Mouse (Mus musculus) 3134 (cell line): ENCODE measurements around the gene Vps37b.
"Not testable (repeated sequence)": the region's sequence is repeated elsewhere in the genome, so short reads cannot be mapped to it uniquely, and the experiment has no call there.

Experiments
- DNase-seq: peaks from one replicate; pipeline ENCODE4 v3.0.0-alpha.2; 2011; ENCODE audit warnings: low spot score; ENCODE audit not compliant: insufficient read length; ENCODE audit errors: extremely low read depth

Vps37b gene

DNA sequence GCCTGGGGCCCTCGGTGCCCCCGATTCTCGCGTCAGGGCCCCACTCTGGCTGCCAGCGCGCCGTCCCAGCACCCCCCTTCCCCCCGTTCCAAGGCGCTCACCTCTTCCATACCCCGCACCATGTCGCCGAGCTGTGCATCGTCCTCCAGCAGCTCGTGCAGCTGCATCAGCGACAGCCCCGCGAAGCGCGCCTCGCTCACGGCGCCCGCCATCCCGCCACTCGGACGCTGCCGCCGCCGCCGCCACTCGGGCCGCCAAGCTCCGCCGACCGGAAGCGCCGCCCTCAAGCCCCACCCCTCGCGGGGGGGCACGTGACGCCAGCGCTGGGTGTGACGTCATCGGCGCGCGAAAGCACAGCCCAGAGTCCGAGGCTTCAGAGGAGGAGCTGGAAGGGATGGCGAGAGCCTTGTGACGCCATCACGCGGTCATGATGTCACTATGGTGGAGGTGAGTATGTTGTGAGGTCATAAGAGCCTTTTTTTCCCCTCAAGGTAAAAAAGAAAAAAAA, at the start of gene Vps37b:
Gene Vps37b, minus strand, starts transcription at position 270 of the 508 bp plus-strand sequence.
- DNase-seq = peak; percentile 95

DNA sequence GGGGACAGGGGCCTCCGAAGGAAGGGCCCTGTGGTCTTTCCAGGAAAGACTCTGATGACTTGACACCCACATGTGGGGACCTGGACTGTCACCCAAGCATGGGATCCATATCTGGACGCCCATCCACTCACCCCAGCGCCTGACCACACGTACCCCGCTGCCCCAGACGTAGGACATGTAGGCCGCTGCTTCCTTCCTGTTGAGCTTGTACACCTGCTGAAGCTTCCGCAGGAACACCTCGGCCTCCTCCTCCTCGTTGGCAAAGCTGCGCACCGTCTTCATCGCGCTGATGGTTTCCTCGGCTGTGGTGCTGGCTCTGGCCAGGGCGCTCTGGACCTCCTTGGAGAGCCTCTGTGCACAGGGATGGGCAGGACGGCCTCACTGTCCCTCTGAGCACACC, 47.8 kb upstream of the Vps37b start:
- DNase-seq = no peak

DNA sequence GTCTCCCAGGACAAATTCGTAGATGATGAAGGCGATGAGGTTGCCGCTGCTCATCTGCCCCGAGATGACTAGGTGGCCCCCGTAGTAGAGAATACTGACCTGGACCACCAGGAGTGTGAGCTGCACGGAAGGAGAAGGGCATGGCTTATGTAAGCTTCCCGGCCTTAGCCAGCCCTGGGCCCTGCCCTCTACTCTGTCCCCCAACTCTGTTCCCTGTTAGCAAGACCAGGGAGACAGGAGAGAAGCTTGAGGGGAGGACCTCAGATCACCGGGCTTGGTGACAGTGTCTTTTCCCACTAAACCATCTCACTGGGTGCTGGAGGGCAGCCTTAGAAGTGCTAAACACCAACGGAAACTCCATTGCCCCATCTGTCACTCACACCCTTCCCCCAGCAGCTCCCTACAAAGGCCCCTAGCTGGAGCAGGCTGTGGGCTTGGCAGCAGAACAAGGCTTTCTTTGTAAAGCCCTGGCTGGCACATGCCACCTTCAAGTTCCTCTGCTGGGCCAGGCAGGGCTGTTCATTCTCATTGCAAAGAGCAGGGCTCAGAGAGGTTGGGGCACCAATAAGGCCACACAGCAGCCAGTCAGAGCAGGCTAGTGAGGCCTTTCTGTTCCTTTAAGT, 46.8 kb upstream of the Vps37b start:
- peak; percentile 72 for DNase-seq

DNA sequence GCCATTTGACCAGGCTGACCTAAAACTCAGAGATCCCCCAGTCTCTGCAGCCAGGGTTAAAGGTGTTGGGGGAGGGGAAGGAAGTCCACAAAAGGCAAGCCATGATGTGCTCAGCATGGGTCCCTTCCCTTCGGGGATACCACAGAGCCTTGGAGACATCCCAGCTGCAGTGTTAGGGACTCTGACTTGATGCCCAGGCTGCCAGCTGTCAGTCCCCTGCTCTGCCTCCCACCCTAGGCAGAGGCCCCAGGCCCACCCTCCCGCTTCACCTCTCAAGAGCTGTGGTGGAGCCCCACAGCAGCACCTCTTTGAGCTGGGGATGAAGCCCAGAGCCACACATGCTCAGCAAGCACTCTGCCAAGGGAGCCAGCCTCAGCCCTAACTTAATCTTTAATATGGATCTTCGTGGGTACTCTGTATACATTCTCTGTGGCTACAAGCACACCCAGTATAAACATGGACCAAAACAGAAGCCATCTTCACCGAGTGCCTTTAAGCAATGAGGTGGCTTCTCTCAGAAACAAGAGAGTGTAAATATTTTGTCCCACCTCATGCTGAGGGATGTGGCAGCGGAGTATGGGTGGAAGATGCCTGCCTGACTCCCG, 45.9 kb upstream of the Vps37b start:
- no peak for DNase-seq

DNA sequence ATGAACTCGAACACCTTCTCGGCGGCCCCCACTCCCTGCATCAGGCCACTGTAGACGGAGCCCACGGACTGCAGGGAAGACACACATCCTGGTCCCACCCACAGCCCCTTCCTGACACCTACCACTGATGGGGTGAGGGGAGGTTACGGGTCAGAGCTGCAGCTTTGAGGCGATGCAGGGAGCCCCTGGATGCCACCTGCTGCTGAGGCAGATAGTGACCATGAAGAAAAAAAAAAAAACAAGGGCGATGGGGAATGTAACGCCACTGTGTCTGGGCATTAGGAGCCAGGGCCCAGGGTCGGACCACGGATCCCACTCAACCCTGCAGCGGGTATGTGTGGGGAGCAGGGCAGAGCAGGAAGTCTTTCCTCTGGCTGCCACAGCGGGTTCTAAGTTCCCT, 45.2 kb upstream of the Vps37b start:
- no peak for DNase-seq

DNA sequence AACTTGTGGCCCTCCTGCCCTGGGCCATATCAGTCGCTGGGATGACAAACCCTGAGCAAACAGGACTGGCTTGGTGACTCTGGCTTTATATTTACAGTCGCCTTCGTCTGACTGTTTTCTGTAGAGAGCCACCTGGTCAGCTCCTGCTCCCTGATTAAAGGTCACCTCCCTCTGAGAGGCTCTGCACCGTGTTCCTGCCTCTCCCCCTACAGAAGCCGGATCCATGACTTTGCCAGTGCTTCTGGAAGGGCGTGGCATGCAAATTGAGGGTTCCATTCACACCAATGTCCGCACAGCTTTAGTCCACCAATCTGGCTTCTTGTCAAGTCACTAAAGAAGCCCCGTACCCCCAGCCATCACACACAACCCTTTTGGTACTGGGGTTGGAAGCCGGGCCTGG, 44.5 kb upstream of the Vps37b start:
- DNase-seq = no peak

DNA sequence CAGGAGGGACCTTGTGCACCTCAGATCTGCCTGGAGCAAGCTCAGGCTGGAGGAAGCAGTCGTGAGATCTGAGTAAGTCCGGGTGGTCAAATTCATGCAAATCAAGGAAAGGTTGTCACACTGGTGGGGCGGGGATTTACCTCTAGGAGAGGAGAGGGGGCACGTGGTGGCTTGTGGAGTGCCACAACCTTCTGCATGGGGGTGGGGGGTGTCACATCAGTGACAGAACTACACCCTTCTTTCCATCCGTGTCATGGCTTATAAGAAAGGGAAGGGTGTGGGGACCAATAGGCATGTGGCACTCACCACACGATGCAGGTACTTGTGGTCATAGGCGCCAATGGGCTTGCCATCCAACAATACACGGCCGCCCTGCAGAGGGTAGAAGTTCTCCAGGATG, 43.6 kb upstream of the Vps37b start:
- DNase-seq = no peak

DNA sequence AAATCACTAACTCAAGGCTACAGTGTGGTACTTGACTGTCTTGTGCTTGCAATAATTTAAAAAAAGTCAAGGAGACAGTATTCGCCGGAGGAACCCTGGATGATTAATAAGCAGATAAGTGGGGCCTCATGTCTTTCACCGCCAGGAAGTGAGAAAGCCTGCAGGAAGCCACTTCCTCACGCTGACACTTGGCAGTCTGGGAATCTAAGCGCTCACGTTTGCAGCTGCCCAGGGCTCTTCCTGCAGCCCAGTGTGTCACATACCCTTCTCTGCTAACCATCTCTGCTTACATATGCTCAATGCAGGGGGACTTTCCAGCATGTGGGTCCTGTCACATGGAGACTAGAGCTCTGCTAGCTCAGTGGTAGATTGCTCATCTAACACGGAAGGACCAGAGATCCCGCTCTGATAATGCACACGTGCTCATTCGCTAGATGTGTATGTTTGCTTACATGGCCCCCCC, 42.8 kb upstream of the Vps37b start:
- peak; percentile 42 for DNase-seq

DNA sequence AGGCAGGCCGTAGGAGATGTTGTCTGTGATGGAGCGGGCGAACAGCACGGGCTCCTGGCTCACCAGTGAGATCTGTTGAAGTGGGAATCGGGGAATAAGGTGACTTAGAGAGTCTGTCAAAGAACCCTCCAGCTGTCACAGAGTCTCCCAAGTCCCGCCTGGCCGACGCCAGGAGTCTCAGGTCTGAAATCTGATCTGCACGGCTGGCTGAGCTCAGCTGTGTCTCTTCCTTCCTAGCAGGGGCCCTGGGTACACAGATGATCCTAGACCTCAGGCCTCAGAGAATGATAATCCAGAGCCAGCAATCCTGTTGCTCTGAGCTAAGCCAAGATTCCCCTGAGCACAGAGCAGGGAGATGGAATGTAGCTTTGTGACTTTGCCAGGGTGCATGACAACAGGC, 41.6 kb upstream of the Vps37b start:
- no peak for DNase-seq

DNA sequence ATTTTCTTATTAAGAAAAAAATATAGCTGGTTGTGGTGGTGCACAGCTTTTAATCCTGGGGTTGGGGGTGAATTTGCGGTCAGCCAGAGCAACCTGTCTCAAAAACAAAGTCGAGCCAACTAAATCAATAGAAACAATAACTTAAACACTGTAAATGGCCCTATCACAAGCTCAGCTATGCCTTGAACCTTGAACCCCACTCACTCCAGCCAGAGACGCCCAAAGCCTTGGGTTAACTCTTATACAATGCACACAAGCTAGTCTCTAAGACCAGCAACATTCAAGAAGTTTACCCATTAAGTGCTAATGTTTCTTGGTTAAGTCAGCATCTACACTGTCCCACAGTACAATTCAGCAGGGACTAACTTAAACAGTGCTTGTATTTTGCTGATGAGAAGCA, 37.6 kb upstream of the Vps37b start:
- no peak for DNase-seq

DNA sequence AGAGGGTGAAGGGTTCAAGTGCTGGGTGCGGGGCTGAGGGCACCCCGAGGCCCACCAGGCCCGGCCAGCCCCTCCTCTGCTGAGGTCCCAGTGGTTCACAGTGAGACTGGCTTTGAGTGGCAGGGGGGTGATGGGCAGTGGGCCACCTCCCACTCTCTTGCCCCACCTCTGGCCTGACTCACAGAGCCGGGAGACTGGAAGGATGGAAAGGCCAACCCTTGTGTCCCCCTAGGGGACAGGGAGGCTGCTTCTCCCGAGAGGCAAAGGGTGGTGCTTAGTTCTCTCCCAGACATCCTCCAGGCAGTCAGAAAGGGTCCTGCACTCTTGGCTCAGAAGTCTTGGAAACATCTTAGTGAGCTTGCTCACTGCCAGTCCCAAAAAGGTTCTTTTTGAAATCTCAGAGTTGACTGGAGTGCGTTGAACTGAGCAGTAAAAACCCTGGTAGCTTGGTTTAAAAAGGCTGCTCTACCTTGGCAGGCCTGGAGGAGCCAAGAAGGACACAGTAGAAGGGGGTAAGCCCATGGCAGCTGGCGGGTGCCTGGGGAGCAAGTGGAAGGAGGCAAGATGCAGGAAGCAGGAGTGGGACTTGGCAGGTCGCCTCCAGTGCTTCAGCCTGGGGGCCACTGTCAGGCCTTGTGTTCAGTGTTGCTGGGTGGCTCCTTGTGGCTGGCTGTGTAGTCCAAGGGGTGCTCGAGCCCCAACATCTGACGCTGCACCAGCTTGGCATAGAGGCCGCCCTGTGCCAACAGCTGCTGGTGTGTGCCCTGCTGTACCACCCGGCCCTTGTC, 30.2 kb upstream of the Vps37b start:
- no peak for DNase-seq

DNA sequence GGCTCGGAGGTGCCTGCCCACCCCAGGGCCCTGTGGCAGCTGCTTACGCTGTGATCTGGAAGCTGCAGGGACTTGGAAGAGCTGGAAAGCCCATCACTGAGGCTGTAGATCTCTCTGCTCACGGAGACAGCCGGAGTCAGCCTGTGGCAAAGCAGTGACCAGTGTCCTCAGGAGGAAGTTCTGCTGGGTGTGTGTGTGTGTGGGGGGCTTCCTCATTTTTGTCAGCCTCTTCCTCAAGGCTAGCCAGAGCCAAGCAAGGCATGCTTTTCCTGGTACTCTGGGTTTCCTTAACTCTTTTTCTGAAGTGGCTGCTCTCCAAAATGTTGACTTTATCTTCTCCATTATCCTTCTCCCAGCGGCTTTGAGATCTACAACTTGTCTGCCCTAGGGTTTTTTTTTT, 27.6 kb upstream of the Vps37b start:
- DNase-seq = no peak

DNA sequence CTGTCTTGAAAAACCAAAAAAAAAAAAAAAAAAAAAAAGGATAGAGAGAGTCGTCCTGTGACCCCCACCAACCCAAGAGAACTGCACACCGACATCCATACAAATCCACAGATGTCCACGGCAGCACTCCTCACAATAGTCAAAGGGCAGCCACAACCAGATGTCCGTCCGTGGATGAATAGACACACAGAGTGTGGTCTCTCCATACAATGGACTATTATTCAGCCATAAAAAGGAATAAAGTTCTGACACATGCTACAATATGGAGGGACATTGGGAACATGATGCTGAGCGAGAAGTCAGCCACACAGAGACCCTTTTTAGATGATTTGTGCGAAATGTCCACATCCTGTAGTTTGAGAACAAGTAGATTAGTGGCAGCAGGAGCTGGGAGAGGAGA, 26.7 kb upstream of the Vps37b start:
- no peak for DNase-seq

DNA sequence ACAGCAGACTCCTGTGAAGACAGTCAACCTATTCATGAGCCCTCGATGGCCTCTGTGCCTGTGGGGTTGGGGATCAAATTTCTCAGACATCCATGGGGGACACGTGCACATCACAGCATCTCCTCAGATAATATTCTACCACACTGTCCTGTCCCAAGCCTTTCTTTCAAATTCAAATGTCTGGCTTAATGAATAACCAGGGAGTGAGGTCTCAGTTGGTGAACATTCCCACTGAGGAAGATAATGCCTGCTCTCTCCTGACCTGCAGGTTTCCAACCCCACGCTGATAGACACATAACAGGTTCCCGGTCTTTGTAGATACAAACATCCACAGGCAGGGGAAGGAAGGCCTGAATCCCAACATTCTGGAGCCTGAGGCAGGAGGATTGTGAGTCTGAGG, 24.9 kb upstream of the Vps37b start:
- DNase-seq = no peak

DNA sequence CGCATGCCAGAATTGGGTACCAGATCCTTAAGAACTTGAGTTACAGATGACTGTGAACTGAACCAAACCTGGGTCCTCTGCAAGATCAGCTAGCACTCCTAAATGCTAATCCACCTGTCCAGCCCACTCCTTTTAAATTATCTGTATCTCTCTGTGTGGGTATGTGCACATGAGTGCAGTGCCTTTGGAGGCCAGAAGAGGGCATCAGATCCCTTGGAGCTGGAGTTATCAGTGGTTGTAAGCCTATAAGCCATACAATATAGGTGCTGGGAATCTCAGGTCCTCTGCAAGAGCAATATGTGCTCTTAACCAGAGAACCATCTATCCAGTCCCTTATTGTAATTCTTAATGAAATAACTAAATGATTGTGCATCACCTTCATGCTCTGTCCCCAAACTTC, 24.1 kb upstream of the Vps37b start:
- DNase-seq = no peak

DNA sequence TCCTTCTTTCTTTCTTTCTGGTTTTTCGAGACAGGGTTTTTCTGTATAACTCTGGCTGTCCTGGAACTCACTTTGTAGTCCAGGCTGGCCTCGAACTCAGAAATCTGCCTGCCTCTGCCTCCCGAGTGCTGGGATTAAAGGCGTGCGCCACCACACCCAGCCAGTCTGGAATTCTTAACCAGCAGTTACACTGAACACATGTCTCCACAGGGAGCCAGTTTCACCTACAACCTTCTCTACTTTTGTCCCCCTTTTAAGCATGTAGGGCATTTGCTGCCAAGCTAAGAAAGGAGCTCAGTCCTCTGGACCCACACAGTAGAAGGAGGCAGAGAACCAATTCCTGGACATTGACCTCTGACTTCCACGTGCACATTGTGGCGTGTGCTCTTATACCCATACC, 20.6 kb upstream of the Vps37b start:
- DNase-seq = not testable (repeated sequence)

DNA sequence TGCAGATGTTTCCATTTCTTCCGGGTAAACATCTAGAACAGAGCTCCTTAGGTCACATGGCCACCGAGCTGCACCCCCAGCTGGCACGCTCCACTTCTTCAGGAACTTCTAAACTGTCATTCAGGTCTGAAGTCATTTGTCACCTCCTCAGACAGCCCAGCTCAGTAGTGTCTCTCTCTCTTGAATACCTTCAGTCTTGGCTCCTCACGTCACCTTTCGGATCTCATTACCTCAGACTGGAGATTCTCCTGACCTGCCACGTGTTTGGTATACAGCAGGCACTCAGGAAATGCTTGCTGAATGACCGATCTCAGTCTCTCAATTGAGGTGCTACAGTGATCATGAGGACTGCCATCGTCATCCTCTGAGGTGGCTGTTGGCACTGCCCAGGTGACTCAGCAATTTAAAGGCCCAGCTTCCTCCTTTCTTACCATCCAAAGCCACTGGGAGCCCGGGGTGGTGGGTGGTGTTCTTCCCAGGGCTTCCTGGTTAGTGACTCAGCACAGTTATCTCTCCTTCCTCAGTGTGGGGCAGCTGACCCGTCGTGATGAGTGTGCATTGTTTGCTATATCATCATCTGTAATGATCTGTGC, 19.9 kb upstream of the Vps37b start:
- peak; percentile 76 for DNase-seq

DNA sequence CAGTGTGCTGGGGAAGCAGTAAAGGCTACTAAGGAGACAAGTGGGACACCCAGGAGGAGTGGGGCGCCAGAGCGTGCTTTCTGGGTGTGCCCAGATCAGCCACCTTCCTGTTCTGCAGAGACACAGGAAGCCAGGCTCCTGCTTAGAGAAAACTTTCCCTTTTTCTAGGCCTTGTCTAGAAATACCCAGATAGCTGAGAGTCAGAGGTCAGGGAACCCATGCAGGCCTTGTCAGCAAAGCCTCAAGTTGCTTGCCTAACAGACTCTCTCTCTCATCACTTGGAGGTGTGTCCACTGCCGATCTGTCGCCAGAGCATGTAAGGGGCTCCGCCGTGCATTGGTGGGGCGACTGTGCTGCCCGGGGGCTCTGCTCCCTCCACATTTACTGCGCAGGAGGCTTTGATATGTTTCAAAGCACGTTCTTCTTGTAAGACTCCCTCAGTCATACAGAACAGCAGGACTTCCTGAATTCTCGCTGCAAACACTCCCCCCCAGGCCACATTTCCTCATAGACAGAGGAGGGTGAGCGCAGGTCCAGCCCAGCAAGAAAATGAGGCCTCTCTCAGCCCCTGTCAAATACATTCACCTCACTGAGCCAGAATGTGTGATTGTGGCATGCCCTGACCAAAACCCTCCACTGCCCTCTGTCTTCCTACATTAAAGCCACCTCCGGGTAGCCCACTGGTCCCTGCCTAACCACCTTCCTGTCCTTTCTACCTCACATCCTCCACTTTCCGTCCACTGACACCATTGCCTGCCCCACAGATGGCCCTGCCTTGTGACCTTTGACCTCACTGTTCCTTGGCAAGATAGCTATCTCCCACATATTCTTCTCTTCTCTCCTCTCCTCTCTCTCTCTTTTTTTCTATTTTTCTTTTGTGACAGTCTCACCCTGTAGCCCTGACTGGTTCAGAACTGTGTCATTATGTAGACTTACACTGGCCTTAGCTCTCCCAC, 18.3 kb upstream of the Vps37b start:
- DNase-seq = no peak

DNA sequence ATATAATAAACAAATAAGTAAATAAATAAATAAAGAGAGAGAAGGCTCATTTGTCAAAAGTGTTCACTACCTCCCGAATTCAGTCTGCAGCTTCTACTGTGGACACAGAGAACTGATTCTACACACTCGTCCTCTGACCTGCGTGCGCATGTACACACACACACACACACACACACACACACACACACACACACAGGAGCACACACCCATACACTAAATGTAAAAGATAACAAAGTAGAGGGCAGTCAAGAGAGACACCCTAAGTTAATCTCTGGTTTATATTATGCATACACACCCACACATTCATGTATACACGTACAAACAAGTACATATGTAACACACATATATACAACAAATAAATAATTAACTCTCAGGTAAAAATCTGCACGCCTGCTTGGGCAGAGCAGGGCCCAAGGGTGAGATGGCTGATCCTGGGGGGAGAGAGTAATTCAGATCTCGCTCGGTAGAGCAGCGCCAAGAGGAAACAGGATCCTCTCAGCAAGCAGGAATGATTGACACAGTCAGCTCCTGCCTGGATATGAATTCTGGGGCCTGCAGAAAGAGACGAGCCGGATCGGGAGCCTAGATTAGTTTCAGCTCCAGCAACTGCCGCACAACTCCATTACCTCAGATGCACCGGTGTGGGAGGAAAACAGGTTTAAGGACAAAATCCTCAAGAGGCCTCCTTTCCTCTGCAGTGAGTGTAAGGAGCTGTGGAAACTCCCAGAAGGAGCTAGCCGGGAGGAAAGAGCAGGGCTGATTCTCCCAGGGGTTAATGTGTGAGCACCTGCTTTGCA, 17.4 kb upstream of the Vps37b start:
- DNase-seq = no peak
